Mouse (Mus musculus): ENCODE results near the gene Ccdc43.

- TF ChIP-seq JUND (conservative IDR thresholded peaks at IDR 0.05; ENCODE audit: low read depth, low read length): no peak
- TF ChIP-seq GABPA (IDR thresholded peaks at IDR 0.05; ENCODE audit: insufficient replicate concordance, low read depth, low read length): no peak
- TF ChIP-seq EP300 (IDR thresholded peaks at IDR 0.05; ENCODE audit: low read length): no peak
- no peak for TF ChIP-seq SMC3 (IDR thresholded peaks at IDR 0.05; ENCODE audit: low read depth, low read length)
- TF ChIP-seq TBP (conservative IDR thresholded peaks at IDR 0.05; ENCODE audit: low read depth, low read length): no peak
- TF ChIP-seq CTCF (conservative IDR thresholded peaks at IDR 0.05 in 1 of 2, IDR thresholded peaks at IDR 0.05 in 1 of 2; ENCODE audit: low read depth in 2 of 2, low read length in 2 of 2): no peak
- no peak for TF ChIP-seq MAFK (IDR thresholded peaks at IDR 0.05; ENCODE audit: insufficient replicate concordance, low read length)
- TF ChIP-seq ZNF384 (IDR thresholded peaks at IDR 0.05; ENCODE audit: low read depth, low read length): no peak
- TF ChIP-seq CHD1 (IDR thresholded peaks at IDR 0.05; ENCODE audit: low read depth, low read length): no peak
- TF ChIP-seq MEF2A (IDR thresholded peaks at IDR 0.05; ENCODE audit: borderline replicate concordance, low read depth, low read length): no peak
- no peak for TF ChIP-seq USF1 (IDR thresholded peaks at IDR 0.05; ENCODE audit: low read depth, low read length)
- no peak for TF ChIP-seq UBTF (IDR thresholded peaks at IDR 0.05; ENCODE audit: low read depth, low read length)
Measured at GRCm38 (mm10) chr11:102655888-102656287, 41.7 kb downstream of the Ccdc43 start.
